Mouse (Mus musculus) CD8-positive naive resting alpha-beta T cell, adult 2 months (primary cell): Measurements from ENCODE around the gene Oscar.
A peak's percentile ranks its signal among the peaks of the same experiment; 100 is the strongest.
"Not testable (repeated sequence)": the region's sequence is repeated elsewhere in the genome, so short reads cannot be mapped to it uniquely, and the experiment has no call there.

ENCODE experiments used
- DNase-seq, 2 experiments: peaks; one replicate each; pipeline ENCODE4 v3.0.0; 2022; ENCODE audit warnings: low read depth in 2 of 2, low spot score in 2 of 2

The Oscar gene

GRCm38 (mm10) chr7:3611006-3611405 is 5.0 kb downstream of the Oscar start:
- DNase-seq = no peak

- no peak for DNase-seq
Measured at GRCm38 (mm10) chr7:3610437-3610836, 5.5 kb downstream of the Oscar start.

DNA sequence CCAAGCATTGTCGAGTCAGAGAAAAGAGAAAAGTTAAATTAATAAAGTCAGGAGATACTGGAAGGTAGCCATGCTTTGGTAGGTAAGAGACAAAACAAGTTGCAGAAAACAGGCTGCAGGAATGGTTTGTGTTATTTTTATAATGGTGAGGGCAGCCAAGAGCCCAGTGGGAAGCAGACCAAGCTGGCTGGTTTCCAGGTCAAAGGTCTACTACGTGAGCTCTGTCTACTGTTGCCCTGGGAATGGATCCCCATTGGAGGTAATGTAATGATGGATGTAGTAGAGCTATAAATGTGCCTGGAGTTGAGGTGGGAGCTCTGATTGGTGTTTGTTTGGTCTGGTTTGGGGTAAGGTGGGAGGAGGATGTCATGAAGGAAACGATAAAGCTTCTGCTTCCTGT is 6.9 kb downstream of the Oscar start:
- DNase-seq = no peak

- no peak for DNase-seq
Measured at GRCm38 (mm10) chr7:3608668-3609067, 7.3 kb downstream of the Oscar start.

DNA sequence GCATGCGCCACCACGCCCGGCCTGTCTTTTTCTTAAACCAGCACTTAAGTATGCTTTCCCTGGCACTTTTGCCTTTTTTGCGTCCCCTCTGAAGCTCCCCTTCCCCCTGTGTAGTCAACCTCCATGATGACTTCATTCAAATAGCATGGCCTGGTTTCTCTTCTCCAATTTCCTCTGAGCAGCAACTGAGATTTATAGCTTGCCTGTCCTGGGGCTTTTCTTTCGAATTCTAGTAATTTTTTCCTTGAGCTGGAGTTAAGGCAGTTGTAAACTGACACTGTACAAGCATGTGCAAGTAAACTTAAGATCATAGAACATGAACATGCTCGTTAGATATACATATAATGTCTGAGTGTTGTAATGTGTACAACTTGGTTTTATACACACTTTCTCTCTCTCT is 8.6 kb downstream of the Oscar start:
- DNase-seq = no peak

DNA sequence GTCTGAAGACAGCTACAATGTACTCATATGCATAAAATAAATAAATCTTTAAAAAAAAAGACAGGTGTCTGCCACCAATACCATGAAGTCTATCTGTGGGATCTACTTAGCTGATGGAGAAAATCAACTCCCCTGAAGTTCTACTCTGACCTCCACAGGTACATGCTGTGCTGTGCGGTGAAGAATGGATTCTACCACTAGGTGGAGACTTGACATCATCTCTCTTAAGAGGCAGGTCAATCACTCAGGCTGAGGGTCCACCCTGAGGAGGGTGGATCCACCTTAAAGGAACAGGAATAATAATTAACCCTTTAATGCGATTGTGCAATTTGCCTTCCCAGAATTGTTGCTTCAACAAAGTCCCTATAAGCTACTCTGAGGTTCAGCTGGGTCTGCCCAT is 9.2 kb downstream of the Oscar start:
- no peak for DNase-seq

DNA sequence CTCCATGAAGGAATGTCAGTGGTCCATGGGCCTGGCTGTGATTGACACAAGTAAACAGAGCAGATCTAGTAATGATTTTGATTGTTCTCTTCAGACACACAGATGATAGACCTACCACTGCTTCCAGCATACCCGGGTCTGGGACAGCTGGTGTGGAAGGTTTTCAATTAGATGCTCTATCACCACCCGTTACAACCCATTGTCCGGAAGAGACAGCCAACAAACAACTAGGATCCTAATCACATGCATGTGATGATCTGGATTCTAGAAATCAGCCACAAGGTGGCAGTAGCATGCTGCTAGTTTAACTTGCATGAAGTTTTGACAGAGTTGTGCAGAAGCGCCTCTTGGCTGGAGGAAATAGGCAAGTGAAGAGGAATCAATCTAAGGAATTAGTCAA is 14.8 kb downstream of the Oscar start:
- DNase-seq = peak; percentile 38 to 62

- DNase-seq = not testable (repeated sequence)
Measured at GRCm38 (mm10) chr7:3597755-3598154, 18.2 kb downstream of the Oscar start.

GRCm38 (mm10) chr7:3595146-3595545 is 20.8 kb downstream of the Oscar start:
- DNase-seq = no peak

DNA sequence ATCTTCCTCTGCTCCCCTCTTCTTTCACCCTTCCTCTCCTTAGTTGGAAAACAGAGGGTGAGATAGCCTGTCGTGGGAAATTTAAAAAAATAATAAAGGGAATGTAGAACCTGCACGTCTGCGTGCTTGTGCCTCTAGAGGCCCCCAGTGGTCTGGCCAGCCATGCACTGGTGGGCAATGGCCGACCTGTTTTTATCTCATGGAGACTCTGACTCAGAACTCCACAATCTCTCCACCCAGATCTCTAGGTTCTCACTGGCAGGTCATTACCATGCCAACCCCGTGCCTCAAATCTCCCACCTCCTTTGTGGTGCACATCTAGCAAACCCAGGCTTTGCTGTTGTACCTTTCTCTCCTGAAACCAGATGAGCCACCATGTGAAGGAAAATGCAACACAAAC is 21.3 kb downstream of the Oscar start:
- no peak for DNase-seq

DNA sequence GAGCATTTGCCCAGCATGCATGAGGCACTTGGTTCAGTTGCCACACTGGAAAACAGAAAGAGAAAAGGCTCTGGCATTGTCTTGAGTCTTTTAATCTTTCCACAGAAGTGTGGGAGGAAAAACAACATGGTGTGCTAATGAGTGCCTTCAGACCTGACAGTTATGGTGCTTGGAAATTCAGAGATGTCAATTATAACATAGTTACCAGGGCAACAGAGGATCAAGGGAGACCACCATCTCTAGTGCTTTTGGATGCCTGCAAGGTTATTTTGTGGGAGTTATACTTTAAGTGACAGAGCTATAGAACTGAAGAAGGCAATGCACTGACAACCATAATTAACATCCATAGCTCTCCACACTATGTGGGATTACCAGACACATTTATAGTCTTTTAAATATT is 22.1 kb downstream of the Oscar start:
- no peak for DNase-seq

- DNase-seq = no peak
Measured at GRCm38 (mm10) chr7:3591534-3591933, 24.4 kb downstream of the Oscar start.

GRCm38 (mm10) chr7:3590550-3590949 is 25.4 kb downstream of the Oscar start:
- no peak for DNase-seq

- no peak for DNase-seq
Measured at GRCm38 (mm10) chr7:3587292-3587691, 28.7 kb downstream of the Oscar start.

- DNase-seq = no peak
Measured at GRCm38 (mm10) chr7:3586255-3586654, 29.7 kb downstream of the Oscar start.

DNA sequence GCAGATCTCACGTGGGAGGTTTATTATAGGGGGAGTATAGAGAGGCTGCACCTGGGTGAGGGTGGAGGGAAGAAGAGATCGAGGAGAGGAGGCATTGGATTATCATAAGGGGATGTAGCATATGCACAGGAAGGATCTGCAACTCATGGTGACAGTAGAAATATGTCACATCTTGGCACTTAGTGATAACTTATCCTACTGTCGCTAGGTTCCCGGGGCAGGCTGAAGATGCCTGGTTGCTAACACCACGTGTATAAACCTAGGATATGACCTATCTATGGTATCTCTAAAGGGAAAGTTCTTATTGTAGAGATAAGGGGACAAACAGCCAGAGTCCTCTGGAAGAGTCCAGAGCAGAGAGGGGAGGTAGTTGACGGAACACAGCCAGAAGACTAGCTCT is 30.2 kb downstream of the Oscar start:
- no peak for DNase-seq

- no peak for DNase-seq
Measured at GRCm38 (mm10) chr7:3580029-3580428, 35.9 kb downstream of the Oscar start.

GRCm38 (mm10) chr7:3578952-3579546 is 36.9 kb downstream of the Oscar start:
- DNase-seq = no peak

DNA sequence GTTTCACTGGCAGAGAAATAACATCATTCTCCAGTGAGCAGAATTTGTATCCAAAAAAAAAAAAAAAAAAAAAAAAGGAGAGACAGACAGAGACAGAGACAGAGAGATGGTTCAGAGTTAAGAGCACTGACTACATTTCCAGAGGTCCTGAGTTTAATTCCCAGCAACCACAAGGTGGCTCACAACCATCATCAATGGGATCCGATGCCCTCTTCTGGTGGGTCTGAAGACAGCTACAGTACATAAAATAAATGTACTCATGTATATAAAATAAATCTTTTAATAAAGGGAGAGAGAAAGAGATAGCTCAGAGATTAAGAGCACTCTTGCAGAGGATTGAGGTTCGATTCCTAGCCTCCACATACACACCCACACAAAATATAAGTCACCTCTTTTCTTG is 37.8 kb downstream of the Oscar start:
- no peak for DNase-seq

DNA sequence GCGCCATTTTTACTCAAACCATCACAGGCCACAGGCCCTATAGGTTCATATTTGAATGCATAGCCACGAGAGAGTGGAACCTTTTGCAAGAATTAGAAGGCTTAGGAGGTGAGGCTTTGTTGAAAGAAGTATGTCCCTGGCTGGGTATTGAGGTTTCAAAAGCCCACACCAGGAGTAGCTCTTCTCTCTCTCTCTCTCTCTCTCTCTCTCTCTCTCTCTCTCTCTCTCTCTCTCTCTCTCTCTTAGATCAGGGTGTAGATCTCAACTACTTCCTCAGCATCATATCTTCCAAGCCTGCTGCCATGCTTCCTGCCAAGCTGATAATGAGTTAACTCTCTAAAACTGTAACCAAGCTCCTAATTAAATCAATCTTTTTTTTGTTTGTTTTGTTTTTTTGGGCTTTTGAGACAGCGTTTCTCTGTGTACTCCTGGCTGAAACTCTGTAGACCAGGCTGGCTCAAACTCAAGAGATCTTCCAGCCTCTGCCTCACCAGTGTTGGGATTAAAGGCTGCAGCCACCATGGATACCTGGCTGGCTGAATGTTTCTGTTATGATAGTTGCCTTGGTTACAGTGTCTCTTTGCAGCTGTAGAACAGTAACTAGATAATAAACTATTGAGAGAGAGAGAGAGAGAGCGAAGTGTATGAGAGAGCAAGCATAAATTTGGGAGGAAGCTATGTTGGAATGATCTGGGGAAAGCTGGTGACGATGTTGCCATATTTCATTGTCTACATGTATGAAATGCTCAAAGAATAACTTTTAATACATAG is 39.4 kb downstream of the Oscar start:
- DNase-seq = no peak

DNA sequence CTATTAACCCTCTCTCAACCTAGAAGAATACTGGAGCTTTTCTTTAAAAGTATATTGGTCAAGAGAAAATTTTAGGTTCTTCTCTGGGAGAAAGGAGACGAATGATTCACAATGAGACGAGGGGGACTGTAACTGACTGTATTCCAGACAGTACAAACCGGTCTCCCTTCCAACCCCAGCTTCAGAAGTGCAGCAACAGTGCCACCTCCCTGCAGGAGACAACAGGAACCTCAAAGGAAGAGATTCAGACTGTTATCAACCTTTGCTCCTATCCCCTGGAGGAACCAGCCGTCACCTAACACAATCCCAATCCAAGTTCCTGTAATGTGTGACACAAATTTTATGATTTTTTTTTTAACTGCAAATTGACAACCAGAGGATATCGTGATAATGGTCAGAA is 41.7 kb downstream of the Oscar start:
- DNase-seq = no peak

DNA sequence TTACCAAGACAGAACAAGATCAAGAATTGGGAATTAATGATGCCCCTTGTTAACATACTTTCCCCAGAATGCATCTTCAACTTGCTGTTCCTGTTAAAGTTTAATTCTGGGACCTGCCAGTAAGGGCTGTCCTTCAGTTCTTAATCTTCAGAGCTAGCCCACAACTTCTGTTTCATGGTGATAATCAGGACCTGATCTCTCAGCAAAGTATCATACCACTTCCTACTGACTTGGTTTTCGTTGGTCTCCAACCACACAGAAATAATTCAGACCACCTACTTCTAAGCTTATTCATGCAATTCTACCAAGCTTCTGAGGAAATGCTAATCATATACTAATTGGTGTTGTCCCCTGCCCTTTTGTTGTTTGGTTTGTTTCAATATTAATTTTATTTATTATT is 44.1 kb downstream of the Oscar start:
- no peak for DNase-seq

DNA sequence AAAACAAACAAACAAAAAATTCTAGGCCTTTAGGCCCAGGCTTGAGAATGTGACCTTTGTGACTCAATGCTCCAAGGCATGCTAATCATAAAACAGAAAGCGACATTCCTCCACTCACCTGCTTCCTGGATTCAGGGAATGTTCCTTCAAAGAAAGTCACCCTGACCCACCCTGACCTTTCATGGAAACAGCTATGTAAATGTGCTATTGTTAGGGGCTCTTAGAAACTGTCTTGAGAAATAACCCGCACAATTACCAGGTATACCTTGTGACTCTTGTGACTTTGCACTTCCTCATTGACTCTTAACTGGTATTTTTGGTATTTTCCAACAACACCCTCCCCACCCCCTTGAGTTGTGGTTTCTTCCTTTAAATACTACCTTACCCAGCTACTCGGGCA is 45.4 kb downstream of the Oscar start:
- DNase-seq = not testable (repeated sequence)
